Mouse (Mus musculus) cerebellum, adult 2 months (tissue): ENCODE measurements at regions not wholly inside any gene's neighbourhood (a gene's known extent, or its start where the extent isn't known, plus 50 kb on each side); places are given as distances from the start of the nearest gene placed in this dataset.

Experiments
- CTCF ChIP-seq: fragments of 200-500 bp; IDR thresholded peaks from 2 replicates; pipeline ENCODE4 v1.5.1; 2011; ENCODE audit warnings: low read depth, mild to moderate bottlenecking, control low read depth, low read length, moderate library complexity, borderline replicate concordance; ENCODE audit not compliant: insufficient read depth
- POLR2A ChIP-seq: fragments of 200-500 bp; IDR thresholded peaks from 2 replicates; pipeline ENCODE4 v1.6.1; 2011; ENCODE audit warnings: low read length, control low read depth, borderline replicate concordance; ENCODE audit not compliant: insufficient read depth

DNA sequence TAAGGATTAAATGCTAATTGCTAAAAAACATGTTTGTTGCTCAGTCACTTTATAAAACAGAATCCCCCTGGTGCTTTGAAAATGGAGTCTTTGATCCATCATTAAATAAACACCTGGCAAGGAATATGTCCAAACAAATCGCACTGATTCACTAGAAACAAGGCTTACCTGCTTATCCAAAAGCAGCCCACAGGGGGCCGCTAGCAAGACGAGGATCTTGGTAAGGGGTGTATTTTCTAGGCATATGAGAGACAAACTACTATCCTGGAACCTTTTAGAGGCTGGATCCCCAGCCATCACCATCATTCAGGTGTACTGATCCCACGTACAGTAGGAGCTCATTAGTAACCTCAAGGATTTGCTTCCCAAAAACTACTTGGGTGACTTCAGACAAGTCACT is 201.2 kb downstream of the Gpam start:
- TF ChIP-seq CTCF = no peak
- no peak for TF ChIP-seq POLR2A
